Mouse (Mus musculus) 3T3-L1 (cell line): ENCODE data around the gene Ccdc12.

Source experiments
- DNase-seq: peaks from one replicate; pipeline ENCODE4 v3.0.0-alpha.2; 2015; ENCODE audit warnings: low read depth, low spot score

Gene Ccdc12

DNA sequence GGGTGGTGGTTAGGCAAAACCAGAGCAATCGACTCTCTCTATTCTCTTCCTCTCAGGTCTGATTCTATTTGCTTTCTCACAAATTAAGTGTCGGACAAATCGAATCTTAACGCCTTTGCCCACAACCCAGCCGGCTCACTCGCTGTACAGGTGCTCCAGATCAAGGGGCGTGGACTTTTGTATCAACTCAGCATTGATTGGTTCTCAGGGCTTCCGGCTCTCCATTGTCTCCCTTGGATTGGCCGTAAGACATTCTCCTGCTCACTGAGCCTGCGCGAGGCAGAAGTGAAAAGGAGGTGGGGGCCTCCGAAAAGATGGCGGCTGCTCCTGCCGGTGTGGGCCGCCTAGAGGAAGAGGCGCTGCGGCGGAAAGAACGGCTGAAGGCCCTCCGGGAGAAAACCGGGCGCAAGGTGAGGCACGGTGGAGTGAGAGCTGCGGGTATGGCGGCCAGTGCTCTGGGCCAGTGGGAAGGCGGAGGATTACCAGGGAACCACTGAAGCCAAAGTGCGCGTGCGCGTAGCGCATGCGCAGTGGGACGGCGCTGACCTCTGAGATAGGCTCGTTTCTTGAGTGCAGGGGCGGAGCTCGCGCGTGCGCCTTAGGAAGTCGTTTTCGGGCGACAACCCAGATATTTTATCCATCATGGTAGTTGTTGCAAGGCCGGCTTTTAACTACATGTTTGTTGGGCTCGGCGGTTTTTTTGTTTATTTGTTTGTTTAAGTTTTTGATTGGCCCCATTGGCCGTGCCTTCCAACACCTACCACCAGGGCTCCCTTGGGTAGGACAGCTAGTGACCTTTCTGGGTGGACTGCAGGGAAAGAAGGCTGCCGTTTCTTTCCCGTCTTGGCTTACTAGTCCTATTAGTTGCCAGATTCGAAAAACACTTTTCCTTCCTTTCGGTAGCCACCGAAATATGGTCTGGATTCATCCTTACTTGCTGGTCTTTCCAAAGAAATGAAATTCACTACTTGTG, at the start of gene Ccdc12:
TSS of gene Ccdc12 (plus strand) at position 255 of the 973 bp plus-strand sequence.
- peak; percentile 99 for DNase-seq

DNA sequence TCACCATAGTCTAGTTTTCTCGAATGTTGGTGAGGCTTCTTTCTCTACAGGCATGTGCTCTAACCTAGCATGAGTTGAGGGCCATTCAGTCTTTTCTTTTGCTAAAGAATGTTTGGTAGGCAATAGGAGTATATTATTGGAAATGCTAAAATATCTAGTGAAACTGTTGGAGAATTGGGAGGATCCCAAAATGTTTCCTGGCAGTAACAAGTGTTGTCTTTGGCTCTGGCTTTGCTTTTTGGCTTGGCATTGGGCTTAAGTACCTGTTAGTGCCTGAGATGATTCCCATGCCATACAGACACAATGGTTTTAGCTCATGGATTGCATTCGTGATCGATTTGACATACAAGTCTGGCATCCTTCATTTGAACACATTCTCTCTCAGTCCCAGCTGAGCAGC, 44.8 kb upstream of the Ccdc12 start:
- DNase-seq: no peak

- no peak for DNase-seq
Measured at GRCm38 (mm10) chr9:110617081-110617480, 39.2 kb upstream of the Ccdc12 start.

- DNase-seq: peak; percentile 45
Measured at GRCm38 (mm10) chr9:110620180-110620579, 36.1 kb upstream of the Ccdc12 start.

- no peak for DNase-seq
Measured at GRCm38 (mm10) chr9:110620685-110621084, 35.6 kb upstream of the Ccdc12 start.

- DNase-seq: peak; percentile 26
Measured at GRCm38 (mm10) chr9:110622621-110623219, 33.6 kb upstream of the Ccdc12 start.

- DNase-seq: peak; percentile 42
Measured at GRCm38 (mm10) chr9:110623416-110624195, 32.7 kb upstream of the Ccdc12 start.

DNA sequence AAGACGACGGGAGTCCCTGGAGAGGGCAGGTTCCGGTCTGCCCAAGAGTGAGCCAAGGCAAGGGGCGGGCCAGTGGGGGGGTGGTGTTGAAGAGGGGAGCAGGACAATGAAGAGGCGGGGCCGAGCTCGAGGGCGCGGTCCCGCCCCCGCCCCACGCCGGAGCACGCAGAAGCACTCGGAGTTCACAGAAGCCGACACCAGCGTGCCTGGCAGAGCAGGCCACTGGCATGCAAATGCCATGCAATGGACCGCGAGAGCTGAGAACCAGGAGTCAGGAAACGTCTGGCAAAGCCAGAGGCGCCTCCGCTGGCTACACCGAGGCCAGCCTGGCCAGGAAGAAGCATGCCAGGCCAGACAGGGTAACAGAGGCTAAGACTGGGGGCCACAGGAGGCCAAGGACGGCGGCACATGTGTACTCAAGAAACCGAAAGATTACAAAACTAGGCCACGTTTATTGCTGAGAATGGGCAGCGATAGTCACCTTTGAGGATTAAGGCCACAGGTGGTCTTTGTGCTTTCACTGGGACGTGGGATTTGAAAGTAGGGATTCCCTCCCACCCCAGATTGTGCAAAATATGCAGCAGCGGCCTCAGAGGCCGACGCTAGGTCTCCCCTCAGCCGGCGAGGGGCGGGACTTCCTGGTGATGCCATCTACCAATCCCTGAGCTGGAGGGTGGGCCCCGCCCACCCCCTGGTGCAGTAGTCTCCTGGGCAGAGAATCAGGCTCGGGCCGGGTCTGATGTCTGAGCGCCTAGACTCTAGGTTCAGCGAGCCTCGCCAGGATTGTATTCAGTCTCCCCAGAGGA, 31.7 kb upstream of the Ccdc12 start, which contains the start of gene Nradd:
TSS of gene Nradd (minus strand) at position 92 of the 806 bp plus-strand sequence.
- DNase-seq: peak; percentile 96

- DNase-seq: peak; percentile 20
Measured at GRCm38 (mm10) chr9:110625350-110625908, 30.9 kb upstream of the Ccdc12 start.

DNA sequence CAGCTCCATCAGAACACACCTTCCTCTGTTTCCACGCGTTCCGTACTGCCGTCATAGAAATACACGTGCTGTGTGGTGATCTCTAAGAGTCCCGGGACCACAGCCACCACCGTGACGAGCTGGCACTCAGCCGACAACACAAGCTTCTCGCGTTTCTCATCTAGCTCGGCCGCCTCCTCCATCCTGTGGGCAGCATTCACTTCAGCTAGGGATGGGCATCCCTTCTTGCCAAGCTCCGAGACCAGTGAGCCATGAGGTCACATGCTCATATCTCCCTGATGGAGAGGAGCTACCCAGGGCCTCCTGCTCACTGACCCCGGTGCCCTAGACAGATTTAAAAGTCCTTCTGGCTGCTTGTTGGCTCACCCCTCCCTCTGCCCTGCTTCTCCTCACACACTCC, 26.1 kb upstream of the Ccdc12 start:
- no peak for DNase-seq

DNA sequence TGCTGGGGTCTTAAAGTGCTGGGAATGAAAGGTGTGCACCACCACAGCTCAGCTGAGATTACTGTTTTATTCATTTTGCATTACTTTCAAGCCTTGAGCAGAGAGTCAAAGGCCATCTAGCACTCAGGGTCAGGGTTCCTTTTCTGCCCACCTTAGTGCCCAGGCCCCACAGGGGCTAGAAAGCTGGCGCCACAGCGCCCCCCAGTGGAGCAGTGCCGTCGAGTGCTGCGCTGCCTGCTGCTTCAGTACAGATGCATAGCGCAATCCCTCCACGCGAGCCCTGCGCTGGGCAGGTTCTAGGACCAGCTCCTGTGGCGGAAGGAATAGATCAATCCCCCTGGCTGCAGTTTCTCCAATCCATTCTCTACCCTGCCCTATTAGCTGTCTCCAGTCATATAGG, 25.1 kb upstream of the Ccdc12 start:
- DNase-seq: peak; percentile 29

GRCm38 (mm10) chr9:110631651-110632275, 24.5 kb upstream of the Ccdc12 start:
- DNase-seq: no peak

DNA sequence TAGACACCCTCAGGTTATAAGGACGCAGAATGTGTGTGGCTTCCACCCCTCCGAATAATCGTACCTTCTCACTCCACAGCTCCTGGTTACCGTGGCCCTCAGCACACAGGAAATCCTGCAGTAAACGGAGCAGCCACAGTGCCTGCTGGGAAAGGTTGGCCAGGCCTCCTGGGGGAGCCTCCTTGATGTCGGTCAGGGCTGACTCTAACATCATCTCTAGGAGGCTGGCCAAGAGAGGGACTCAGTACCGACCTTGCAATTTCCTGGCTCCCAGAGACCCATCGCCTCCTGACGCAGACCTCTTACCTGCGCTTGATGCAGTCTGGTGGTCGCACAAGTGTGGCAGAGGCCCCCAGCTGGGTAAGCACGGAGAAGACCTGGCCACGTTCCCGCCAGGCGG, 23.6 kb upstream of the Ccdc12 start:
- DNase-seq: no peak

- DNase-seq: no peak
Measured at GRCm38 (mm10) chr9:110633882-110634281, 22.4 kb upstream of the Ccdc12 start.

GRCm38 (mm10) chr9:110635225-110635624, 21.1 kb upstream of the Ccdc12 start:
- peak; percentile 77 for DNase-seq

- no peak for DNase-seq
Measured at GRCm38 (mm10) chr9:110638611-110639021, 17.7 kb upstream of the Ccdc12 start.

GRCm38 (mm10) chr9:110641006-110641405, 15.3 kb upstream of the Ccdc12 start:
- no peak for DNase-seq

DNA sequence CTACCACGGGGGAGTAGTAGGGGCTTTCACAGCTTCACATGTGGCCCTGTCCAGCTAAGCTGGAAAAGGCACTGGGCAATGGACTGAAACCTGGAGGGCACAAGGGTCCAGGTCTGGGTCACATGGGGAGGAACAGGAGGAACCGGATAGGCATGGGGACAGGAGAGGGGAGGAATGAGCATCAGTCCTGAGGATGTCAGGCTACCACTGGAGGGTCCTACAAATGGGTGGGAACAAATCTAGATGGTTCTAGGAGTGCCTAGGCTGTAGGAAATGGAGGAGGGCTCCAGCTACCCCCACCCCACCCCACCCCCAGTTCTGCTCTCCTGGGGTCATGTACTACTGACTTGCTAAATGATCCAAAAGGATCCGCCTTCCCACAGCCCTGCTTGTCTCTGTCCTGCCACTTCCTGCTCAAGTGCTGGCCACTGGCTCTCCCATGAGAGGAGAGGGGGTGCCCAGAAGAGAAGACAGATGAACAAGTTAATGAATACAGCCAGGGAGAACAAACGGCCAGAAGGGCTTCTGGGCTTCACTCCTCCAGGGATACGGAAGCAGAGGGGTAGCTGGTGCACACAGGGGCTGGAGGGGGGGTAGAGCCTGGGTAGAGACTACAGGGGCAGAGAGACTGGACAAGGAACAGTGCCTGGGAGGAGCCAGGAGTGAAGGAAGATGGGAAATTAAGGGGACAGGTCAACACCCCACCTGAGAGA, 13.3 kb upstream of the Ccdc12 start:
- no peak for DNase-seq

- DNase-seq: no peak
Measured at GRCm38 (mm10) chr9:110643787-110644186, 12.5 kb upstream of the Ccdc12 start.

DNA sequence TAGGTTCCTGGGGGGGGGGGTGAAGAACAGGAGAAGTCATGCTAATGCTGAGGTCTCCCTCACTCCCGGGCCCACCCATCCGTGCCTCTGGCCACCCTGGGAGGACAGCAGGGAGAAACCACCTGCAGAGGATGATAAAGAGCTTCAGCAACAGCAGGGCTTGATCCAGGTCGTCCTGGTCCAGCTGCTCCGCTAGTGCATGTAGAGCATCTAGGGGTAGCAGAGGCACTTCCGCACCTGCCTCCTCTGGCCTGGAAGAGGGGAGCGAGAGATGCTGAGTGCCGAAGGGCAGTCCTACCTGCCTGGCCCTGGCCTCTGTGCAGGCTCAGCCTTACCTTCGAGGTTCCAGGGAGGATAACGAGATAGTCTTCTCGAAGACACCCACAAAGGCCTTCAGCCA, 12.0 kb upstream of the Ccdc12 start:
- DNase-seq: no peak
